Mouse (Mus musculus): ENCODE measurements around the gene Rpusd1. TPM values are rescaled to one million over a fixed set of nuclear protein-coding genes. Genes with fewer than 3 reads are reported as not detected.

Rpusd1 gene
- polyA plus RNA-seq, 1 experiment, result 41.1 TPM

DNA sequence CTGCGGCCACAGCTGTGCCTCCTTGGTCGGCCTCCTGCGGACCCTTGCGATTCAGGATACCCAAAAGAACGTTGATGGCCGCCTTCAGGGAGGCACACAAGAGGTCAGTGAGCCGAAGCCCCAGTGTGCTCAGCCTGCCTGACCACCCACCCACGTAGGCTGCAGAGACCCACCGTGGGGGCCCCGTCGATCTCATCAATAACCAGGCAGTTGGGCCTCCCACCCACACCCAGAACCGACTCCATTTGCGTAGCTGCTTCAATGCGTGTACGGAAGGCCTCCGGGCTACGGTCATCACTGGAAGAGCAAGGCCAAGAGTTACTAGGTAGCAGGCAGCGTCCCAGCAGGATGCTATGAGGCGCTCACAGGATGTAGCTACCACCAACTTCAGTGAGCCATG is 4.0 kb upstream of the Rpusd1 start:
- no peak for TF ChIP-seq GATA1 (IDR thresholded peaks at IDR 0.05; ENCODE audit: low read length)

DNA sequence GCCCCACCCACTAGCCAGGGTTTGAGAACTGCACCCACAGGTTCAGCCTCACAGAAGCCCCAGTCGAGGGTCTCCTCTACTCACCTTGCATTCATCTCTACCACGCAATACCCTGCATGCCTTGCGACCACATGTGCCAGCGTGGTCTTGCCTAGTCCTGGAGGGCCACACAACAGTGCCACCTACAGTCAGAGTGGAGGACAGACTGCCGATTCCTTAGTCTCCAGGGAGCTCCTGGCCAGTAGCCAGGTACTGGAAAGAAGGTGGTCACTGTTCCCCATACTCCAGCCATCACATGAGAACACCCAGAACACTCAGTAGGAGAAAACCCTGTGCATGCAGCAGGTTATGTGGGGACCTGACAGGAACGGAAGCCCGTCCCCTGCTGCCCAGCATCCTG is 3.6 kb upstream of the Rpusd1 start:
- no peak for TF ChIP-seq GATA1 (IDR thresholded peaks at IDR 0.05; ENCODE audit: low read length)

DNA sequence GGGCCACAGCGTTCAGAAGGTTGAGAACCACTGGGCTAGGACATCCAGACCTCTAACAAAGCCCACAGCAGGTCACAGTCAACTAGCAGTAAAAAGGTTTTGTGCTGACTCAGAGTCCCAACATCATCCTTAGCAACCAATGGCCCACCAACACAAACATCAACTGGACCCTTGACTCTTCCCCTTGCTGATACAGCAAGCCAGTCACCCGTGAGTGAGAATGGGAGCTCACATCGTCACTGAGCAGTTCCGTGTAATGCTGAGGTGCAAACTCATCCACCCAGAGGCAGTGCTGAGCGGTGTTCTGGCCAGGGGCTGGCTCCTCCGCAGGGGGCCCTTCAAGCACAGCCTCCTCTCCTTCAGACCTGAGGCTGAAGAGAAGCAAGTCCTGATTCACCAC is 2.2 kb upstream of the Rpusd1 start:
- TF ChIP-seq GATA1 (IDR thresholded peaks at IDR 0.05; ENCODE audit: low read length), result no peak

DNA sequence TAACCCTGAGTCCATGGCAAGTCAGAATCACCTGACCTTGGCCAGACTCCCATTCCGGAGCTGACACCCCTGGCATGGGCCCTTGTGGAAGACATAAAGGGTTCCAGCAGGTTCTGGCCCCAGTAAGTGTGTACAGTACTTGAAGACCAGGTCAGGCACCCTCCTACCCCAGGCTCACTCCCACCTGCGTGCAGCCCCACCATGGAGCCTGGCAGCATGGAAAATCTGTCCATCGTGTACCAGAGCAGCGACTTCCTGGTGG is 470 bp downstream of the Rpusd1 start:
- no peak for TF ChIP-seq GATA1 (IDR thresholded peaks at IDR 0.05; ENCODE audit: low read length)

DNA sequence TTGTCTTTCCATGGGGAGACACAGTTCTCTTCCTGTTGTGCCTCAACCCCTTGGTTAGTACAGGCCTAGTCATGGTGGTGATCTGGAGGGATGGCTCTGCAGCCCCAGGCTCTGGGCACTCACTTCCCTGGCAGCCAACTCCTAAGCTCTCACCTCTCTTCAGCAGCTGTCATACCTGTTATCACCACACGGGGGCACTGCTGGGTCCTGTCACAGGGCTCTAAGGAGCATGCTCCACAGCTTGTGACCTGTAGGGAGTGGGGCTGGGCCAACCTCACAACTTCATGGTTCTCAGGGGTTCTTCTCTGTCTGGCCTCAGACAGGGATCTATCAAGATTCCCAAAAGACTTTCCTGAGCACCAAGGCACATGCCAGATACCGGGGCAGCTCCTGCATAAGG is 4.6 kb downstream of the Rpusd1 start:
- no peak for TF ChIP-seq GATA1 (IDR thresholded peaks at IDR 0.05; ENCODE audit: low read length)

DNA sequence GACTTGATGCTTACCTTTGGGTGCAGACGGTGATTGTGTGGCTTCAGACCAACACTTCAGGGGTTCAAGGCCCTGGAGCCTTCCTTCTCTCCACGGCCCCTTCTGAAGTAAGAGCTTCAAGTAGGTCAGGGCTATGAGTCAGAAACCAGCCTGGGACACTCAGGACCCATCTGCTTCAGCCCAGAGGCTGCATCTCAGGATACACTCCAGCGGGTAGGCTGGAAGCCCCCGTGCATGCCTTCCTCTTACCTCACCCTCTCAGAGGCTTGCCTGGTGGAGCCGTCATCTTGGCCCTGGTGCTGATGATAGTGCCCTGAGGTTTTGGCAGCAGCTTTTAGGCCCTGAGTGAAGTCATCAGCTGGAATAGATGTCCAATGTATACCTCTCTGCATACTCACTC is 7.8 kb downstream of the Rpusd1 start:
- TF ChIP-seq GATA1 (IDR thresholded peaks at IDR 0.05; ENCODE audit: low read length), result no peak

DNA sequence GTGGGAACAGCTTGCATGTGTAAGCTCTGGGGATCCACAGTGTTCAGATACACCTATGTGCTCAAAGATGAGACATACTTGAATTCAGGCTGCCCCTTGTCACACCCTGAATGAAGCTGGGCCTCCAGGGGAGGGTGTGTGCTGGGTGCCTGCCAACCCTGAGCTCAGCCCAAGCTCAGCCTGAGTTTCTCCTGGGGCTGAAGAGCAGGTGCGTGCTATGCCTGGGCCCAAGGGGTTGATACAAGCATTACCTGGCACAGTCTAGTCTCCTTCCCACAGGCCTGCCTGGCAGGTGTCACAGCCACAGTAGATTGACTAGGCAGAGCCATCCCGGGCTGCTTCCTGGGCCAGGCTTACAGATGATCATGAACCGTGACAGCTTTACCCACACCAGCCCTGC is 8.3 kb downstream of the Rpusd1 start, which contains the start of gene Mslnl:
Mslnl (plus strand) TSS at position 298 of the 400 bp plus-strand sequence.
- TF ChIP-seq GATA1 (IDR thresholded peaks at IDR 0.05; ENCODE audit: low read length), result no peak

DNA sequence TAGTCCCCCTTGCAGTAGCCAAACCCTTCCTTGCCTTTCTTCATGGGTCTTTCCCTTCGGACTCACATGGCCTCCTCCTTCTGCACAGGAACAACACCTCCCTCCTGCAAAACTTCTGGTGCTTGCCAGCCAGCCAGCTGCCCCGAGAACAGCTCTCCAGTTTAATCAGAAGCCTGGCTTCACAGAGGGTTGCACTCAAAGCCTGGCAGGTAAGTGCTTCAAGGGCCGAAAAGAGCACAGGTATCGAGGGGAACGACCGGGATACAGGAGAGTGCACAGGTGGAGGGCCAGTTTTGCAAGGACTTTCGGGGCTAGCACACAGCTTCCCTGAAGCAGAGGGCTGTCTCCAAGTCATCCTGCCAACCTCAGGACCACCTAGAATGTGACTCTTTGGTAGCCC is 11.4 kb downstream of the Rpusd1 start:
- TF ChIP-seq GATA1 (IDR thresholded peaks at IDR 0.05; ENCODE audit: low read length), result no peak

DNA sequence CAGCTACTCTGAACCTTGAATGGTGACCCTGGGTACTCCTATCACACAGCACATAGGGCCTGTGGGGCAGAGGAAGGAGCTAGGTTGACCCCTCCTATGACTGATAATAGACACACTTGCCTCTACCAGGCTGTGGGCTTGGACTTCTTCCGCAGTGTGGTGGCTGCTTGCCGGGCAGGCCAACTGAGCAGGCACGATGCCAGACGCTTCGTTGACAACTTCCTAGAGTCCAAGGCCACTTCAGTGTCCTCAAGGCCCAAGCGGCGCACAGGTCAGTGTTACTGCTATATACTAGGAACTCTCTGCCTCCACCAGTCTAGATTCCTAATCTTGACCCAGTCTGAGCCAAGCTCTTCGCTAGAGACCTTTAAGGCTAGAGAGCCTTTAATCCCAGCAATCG is 16.4 kb downstream of the Rpusd1 start:
- TF ChIP-seq GATA1 (IDR thresholded peaks at IDR 0.05; ENCODE audit: low read length), result no peak

DNA sequence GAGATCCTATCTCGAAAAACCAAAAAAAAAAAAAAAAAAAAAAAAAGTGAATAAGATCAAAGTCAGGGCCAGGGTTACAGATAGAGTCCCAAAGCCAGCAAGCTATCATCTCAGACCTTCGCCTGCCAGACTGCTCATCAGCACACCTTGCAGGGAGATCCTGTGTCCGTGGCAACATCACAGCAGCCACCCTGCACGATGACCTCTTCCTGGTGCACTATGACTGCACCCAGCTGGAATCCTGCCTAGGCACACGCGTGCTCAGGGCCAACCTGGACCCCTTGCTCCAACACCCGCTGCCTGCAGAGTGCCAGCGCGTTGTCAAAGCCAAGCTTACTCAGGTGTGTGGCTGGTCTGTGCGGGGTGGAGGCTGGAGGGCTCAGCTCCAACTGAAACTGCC is 16.8 kb downstream of the Rpusd1 start:
- TF ChIP-seq GATA1 (IDR thresholded peaks at IDR 0.05; ENCODE audit: low read length), result no peak

DNA sequence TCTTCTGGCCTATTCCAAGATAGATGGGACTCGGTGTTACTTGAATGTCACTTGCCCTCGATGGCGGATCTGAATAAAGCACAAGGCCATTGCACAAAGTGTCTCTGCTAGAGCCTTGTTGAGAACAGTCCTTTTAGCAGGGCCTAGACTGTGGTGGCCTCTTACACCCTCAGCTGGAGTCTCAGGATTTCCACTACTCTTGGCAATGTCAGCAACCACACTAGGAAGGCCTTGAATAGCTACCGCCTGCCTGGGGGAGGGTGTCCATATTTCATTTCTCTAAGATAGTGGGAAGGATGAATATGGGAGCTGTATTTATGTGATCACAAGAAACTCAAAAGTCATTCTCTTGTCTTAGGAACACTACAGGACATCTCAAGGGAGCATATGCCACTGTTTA is 20.8 kb downstream of the Rpusd1 start:
- TF ChIP-seq GATA1 (IDR thresholded peaks at IDR 0.05; ENCODE audit: low read length), result no peak

DNA sequence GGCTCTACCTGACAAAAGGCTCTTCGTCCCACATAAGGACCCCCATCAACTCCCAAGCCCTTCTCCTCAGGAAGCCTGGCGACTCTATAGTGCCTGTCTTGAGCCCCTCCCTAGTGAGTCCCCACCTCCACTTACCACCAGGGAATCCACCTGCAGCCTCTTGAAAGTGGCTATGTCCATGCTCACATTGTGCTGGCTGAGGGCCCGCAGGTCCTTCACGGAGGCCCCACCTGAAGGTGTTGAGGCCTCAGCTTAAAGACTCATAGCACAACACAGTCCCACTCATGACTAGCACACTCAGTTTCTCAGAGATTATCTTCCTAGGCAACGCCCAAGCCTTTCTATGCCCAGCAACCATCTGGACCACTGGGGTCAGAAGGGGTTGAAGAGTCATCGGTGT is 21.8 kb downstream of the Rpusd1 start:
- no peak for TF ChIP-seq GATA1 (IDR thresholded peaks at IDR 0.05; ENCODE audit: low read length)

DNA sequence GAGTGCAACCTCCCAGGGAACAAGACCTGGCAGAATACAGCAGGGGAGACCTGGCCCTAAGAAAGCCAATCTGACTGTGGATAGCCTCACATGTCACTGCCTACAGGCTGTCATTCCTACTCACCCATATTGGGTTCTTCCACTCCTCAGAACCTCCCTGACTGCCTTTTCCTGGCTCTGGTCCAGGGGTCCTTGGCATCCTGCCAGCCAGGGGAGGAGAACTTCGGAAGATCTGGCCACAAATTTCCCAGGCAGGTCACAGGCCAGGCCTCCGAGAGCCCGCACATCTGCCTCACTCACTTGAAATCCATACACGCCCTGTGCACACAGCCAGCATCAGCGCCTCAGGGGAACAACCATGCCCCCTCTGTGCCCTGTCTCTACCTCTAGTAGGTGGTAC is 24.0 kb downstream of the Rpusd1 start:
- no peak for TF ChIP-seq GATA1 (IDR thresholded peaks at IDR 0.05; ENCODE audit: low read length)

DNA sequence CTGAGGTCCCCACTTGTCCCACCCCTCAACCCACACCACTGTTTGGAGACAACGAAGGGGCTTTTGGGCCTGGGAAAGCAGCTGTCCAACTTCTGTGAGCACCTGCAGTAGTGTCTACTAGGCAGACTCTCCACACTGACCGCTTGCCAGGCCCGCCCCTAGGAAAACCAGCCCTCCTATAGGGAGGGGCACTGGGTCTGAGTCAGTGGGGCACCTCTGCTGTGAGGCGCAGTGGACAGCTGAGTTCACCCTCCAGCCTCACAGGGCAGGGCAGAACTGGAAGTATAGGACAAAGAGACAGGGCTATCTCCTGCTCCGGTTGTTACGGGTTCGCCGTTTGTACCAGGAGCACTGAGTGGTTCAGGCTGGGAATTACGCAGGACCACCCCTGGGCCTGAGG is 26.8 kb downstream of the Rpusd1 start, which contains the start of gene Msln:
Msln (minus strand) TSS at position 138 of the 400 bp plus-strand sequence.
- no peak for TF ChIP-seq GATA1 (IDR thresholded peaks at IDR 0.05; ENCODE audit: low read length)

DNA sequence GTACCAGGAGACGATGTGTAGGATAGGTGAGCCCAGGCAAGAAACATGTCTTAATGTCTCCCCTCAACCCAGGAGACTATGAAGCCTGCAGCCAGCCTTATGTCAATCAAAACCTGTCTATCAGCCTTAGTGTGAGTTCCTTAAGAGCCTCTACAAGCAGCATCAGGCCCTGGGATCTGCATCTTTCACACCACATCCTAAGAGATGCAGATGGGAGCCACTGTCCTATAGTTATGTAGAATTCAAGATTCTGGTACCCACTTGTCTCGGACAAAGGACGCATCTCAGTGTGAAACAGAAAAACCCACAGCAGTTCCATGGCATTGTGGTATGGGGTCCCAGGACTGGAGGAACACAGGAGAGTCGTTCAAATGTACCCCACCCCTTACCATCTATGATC is 27.6 kb downstream of the Rpusd1 start:
- no peak for TF ChIP-seq GATA1 (IDR thresholded peaks at IDR 0.05; ENCODE audit: low read length)

DNA sequence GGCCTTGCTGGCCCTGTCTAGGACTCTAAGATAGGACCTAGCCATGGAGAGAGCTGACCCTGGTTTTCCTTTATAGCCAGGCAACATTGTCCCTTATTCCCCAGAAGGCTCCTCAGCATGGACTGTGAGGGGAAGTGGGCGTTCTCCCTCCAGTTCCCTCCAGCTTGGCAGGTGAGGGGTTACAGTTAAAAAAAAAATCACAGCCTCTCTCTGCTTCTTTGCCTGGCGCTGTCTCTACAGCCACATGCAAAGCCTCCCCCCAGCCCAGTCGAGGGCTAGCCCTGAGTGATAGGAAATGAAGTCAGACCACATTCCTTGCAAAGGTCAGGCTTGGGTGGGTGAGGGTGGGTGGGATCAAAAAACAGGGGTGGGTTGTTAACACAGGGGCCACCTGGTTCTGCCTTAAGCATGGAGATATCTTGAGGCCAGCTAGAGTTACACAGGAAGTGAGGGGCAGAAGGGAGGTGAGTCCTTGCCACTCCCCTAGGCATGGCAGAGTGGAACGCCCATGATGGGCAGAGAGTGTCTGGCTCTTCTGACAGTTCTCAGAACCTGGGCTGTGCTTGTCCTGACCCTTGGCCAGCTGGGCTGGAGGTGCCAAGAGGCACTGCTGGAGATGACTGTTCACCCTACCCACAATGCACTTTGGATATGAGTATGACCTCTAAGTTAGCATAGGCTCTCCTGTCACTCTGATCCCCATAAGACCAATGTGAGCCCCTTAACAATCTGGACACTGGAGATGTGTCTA is 28.3 kb downstream of the Rpusd1 start:
- TF ChIP-seq GATA1 (IDR thresholded peaks at IDR 0.05; ENCODE audit: low read length), result no peak

DNA sequence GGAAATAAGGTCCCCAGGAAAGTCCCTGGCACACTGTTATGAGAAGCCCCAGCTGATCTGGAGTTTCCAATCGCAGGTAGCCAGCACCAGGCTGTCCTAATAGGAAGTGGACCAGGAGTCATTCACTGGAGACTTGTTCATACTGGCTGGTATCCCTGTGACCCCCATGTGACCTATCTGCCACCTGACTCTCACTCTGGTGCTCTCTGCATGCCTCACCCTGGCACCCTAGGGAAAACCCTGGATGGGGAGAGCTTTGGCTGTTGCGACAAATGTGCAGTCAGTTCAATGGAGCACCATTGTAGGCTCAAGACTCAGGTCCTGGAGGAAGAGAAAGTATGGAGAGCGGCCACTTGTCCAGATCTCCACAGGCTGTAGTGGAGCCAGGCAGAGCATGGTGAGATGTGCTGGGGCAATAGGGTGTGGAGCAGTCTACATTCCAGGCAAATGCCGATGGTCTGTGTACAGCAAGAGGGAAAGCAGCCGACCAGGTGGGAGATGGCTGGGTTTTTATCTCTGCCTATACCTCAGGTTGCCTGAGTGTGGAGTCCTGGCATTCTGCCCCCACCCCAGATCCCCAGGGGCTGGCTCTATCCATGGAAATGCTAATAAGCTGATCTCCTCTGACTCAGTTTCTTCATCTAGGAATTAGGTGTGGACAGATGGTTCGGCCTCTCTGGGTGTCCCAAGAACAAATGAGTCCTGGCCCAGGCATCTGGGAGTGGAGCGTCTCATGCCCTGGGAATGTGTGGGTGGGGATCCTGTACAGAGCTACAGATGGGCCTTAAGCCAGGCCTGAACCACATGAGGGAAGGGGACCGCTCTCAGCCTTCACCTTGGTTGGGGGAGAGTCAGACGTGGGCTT is 29.1 kb downstream of the Rpusd1 start:
- TF ChIP-seq GATA1 (IDR thresholded peaks at IDR 0.05; ENCODE audit: low read length), result no peak
